Mouse (Mus musculus) layer of hippocampus, adult 9-10 months (tissue): Measurements from ENCODE around the gene Sh3gl2.

ENCODE experiments used
- DNase-seq: peaks from one replicate; pipeline ENCODE4 v3.0.0; 2022; ENCODE audit warnings: low spot score

Sh3gl2 gene

DNA sequence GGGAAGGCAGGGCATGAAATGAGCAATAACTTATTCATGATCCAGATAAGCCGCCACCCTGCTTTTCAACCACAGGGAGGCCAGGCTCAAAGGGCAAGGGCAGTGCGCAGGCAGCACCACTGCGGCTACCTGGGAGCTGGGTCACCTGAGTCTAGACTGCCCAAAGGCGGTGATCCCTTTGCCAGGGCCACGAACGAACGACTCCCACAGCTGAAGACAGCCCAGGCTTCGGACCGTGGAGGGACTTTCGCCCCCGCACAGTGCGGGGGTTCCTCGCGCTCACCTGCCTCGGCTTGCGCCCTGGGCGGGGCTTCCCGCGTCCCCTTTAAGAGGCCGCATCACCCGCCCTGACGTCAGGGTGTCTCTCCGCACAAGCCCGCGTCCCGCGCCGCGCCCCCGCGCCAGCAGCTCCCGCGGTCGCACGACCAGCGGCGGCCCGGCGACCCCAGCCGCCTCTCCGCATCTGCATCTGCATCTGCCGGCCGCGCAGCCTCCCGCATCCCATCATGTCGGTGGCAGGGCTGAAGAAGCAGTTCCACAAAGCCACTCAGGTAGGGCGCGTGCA, at the start of gene Sh3gl2:
Gene Sh3gl2 (plus strand): TSS at position 56 of the 565 bp plus-strand sequence.
- no peak for DNase-seq

DNA sequence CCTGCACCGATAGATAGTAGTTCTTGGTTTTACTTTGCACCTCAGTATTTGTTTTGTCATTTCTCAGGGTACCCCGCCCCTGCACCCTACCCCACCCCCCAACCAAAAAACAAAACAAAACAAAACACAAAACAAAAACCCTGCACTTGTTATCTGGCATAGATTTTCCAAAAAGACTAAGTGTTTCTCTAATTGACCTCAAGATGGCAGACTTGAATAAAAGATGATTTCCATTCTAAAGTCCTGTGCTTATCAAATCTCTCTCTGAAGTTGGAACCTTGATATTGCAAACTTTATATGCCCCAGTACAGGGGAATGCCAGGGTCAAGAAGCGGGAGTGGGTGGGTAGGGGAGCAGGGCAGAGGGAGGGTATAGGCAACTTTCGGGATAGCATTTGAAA, 43.8 kb upstream of the Sh3gl2 start:
- DNase-seq: no peak

DNA sequence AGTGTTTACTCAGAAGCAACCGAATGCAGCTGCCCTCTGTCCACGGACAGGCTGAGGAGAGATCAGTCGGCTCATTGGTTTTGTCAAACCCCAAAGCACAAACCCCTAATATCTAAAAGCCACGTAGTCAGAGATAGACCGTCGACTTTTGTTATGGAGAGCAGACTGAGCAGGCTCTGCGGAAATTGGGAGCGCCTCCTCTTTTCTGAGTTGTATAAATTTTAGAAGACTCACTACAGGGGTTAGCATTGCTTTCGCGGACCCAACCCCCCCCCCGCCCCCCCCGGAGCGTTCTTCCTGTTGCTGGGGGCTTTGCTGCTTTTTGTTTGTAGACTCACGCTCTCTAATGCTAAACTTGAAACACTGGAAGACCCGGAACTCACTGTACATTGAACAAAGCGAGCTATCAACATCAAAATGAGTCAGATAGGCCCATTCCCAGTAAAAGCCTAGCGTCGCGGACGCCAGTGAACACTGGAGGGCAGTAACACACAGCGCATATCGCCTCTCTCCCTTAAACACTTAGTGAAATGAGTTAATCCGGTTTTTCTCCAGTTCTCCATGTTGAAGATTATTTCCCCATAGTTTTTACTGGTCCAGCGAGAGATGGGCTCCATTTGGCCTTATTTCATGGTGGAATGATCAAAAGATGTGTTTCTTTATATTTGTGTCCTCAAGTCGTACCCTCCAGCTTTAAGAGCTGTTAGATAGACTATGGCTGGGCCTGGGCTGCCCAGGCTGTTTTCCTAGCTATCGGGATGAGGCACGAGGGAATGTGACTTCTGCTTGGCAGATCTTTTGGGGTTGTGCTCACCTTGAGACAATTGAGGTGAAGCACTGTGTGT, 42.2 kb upstream of the Sh3gl2 start:
- DNase-seq: peak; percentile 21

GRCm38 (mm10) chr4:85163313-85163615, 41.7 kb upstream of the Sh3gl2 start:
- DNase-seq: no peak

DNA sequence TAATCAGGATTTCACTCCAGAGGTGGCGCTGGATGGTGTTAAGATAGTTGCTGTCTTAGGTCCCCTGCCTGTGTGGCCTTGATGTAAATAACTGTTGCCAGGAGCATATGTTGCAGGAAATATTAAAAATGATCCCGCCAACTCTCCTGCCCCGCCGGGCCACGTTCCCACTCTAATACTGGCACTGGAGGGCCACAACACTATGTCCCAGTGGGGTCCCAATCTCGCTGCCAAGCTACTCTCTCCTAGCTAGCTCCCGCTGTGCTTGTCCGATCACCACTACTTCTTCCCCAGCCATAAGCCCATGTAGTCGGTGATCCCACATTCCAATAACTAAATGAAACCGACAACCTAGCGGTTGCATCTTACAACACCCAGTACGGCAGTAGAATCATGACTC, 36.9 kb upstream of the Sh3gl2 start:
- no peak for DNase-seq

- DNase-seq: no peak
These were observed 29.5 kb upstream of the Sh3gl2 start for GRCm38 (mm10) chr4:85175466-85175865.

- DNase-seq: no peak
These were observed 26.4 kb upstream of the Sh3gl2 start for GRCm38 (mm10) chr4:85178394-85179051.

DNA sequence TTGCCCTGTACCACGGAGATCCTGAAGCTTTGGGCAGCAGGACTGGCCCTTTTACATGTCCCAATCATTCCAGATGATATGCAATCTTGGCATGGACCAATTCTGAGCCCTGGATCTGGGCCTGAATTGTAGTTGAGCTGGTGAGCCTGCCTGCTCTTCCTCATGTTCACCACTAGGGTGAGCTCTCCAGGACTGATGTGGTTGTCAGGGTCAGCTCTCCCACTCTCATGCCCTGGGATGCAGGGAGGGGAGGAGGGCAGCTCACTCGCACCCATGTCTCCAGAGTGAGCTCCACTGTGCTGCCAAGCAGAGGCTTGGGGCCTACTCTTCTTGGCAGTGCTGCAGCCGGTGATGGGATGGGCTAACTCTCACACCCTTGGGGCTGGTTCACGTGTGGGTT, 18.9 kb upstream of the Sh3gl2 start:
- DNase-seq: no peak

DNA sequence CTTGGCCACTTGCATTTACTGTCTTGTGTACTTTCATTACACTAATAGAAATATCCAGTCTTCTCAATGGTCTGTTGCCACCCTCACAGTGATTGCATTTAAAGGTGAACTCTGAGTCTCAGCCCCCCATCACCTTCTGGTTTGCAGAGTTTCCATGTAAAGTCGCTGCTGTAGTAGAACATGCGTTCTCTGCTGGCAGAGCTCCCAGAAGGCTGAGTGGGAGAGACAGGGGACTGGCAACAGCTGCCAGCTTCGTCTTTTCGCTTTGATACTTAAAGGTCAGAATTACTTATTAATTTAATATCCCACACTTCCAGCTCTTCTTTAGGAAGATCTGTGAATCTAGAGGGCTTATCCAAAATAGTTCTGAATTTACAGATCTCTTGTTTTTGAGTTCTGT, 8.7 kb upstream of the Sh3gl2 start:
- no peak for DNase-seq

GRCm38 (mm10) chr4:85198431-85198830, 6.5 kb upstream of the Sh3gl2 start:
- no peak for DNase-seq

GRCm38 (mm10) chr4:85202582-85202981, 2.3 kb upstream of the Sh3gl2 start:
- no peak for DNase-seq

DNA sequence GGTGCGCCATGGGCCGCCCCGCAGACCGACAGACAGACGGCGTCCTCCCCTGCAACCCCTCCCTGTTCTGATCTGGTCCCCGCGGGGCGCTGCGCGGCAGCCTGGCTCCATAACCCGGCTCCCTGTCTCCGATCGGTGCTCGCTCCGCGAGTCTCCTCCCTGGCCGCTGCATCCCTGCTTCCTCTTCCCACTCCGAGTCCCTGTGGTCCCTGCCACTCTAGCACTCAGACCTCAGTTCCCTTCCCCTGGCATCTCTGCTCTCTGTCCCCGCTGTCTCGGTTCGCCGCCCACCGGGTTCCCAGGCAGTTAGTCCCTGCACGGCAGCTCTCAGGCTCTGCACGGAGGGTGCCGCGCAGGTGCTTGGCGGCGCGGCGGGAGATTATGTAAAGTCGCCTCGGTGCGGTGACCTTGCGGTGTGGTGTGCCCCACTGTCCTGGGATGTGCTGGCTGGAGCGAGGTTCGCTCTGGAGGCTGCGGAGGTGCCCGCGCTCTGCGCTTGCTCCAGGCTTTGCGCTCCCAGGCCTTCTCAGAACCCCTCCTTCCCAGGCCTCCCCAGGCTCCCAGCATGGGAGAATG, 798 bp downstream of the Sh3gl2 start:
- DNase-seq: no peak

DNA sequence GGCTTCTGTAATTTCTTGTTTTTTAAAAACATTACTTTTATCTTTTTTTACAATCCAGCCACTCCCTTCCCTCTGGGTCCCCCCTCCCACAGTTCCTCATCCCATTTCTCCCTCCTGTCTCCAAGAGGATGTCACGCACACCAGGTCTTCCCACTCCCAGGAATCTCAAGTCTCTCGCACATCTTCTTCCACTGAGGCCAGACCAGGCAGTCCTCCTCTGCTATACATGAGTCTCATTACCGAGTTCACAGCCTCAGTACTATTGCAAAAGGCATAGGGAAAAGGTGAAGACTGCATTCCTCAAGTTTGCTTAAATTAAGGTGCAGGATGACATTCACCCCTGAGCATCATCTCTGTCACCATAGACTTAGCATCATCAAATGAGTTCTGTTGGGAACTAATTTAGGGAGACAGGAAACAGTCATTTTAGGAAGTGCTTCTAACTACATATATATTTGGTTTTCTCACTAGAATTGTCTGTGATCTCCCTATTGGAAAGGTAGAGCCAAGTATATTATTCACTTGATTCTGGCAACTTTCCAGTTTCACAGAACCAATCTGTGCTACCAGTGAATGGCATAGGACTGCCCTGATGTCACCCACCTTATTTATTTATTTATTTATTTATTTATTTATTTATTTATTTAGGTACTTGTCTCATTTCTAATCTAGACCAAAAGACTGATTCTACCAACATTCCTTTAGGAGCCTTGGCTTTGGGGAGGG, 1.9 kb downstream of the Sh3gl2 start:
- DNase-seq: no peak

GRCm38 (mm10) chr4:85207515-85207914, 2.6 kb downstream of the Sh3gl2 start:
- no peak for DNase-seq

GRCm38 (mm10) chr4:85208531-85208930, 3.6 kb downstream of the Sh3gl2 start:
- no peak for DNase-seq

DNA sequence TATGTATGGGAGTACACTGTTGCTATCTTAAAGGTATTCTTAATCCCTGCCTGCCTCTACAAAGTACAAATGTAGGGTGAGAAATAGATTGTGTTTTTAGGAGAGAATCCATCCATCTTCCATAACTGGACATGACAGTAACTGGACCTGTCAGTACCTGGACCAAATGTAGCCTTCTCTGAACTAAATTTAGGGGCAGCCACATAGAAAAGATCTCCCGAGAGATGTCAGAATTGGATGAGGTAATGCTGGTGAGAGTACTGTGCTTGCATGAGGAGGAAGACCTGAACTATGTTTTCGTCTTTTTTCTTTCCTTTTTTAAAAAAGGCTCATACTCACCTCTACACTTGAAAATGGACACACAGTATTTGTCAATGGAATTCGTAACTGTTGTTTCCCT, 6.0 kb downstream of the Sh3gl2 start:
- no peak for DNase-seq

DNA sequence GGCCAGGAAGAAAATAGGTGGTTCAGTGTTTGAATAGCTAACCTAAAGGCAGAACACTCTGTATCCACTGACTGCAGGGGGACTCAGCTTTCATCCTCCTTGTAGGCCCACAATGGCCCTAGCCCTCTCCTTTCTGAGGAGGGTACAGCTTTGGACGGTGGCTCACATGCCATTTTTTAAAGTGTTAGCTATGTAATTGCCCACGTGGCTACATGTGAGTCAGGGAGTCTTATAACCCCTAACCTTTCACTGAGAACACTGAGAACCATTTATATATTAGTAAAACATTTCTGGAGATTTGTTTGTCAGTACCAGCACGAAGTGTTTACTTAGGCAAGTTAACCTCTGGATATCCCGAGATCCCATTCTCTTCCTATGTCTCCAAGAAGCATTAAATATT, 12.1 kb downstream of the Sh3gl2 start:
- DNase-seq: no peak

DNA sequence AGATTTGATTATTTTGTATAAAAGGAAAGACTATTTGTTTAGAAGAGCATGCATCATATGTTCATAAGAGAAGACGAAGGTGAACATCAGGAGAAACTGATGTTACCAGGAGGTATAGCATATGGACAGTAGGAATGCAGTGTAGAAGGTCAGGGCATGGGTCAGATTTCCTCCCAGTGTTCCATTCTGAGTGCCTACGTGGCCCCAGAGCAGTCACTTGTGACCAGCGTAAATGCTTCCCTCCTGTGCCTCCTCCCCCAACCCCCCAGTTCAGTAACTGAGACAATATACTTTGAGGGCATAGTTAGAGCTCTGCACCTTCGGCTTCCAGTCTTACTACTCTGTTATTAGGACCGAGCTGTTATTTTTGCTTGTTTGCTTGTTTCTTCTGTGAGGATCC, 17.8 kb downstream of the Sh3gl2 start:
- DNase-seq: no peak

- no peak for DNase-seq
These were observed 21.8 kb downstream of the Sh3gl2 start for GRCm38 (mm10) chr4:85226731-85227130.

- no peak for DNase-seq
These were observed 23.0 kb downstream of the Sh3gl2 start for GRCm38 (mm10) chr4:85227664-85228588.

GRCm38 (mm10) chr4:85228589-85228948, 23.6 kb downstream of the Sh3gl2 start:
- DNase-seq: no peak
